Mouse (Mus musculus) liver, embryonic 14.5 days (tissue): Measurements from ENCODE around the gene Uchl5.

ENCODE experiments used
- CTCF ChIP-seq: IDR thresholded peaks from 2 replicates; pipeline ENCODE4 v1.5.1; 2016; ENCODE audit warnings: antibody characterized with exemption, low read depth, control low read depth
- EP300 ChIP-seq: IDR thresholded peaks from 2 replicates; pipeline ENCODE4 v1.6.1; 2016; ENCODE audit warnings: antibody characterized with exemption, low read depth

DNA sequence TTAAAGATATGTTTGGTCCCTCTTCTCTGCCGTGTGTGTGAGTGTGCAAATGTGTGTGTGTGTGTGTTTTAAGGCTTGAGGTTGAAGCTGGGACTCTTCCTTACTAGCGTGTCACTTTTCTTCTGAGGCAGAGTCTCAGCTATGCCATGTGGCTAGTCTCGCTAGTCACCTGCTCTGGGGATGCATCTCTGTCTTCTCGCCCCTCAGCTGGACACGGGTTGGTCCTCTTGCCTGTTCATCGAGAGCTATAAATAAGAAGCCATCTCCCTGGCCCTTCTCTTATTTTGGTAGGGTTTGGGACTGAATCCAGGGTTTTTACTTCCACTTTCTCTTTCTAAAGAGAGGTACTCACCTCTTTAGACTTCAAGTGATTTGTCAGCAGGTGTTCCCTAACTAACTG lies 10.8 kb upstream of the Uchl5 start:
- TF ChIP-seq CTCF (no peak), EP300 (no peak)
